Mouse (Mus musculus) common myeloid progenitor, adult 5-6 weeks (primary cell): Measurements from ENCODE around the gene Gm32742. TPM values are rescaled to one million over a fixed set of nuclear protein-coding genes. Genes with fewer than 3 reads are reported as not detected.

Source experiments
- ATAC-seq: replicated peaks from 2 replicates; pipeline ENCODE4 v1.8.0; 2016; ENCODE audit warnings: low read depth, mild to moderate bottlenecking, moderate TSS enrichment, inconsistent platforms; ENCODE audit not compliant: poor library complexity, severe bottlenecking
- total RNA-seq: library from RNA; stranded (forward); fragments of 200-1000, 187-1606 nt; gene quantifications from 2 replicates; pipeline ENCODE4 v1.2.3, GENCODE M21; 2017

Gene Gm32742
- 0.05 and 0.18 TPM in 2 replicates for total RNA-seq

DNA sequence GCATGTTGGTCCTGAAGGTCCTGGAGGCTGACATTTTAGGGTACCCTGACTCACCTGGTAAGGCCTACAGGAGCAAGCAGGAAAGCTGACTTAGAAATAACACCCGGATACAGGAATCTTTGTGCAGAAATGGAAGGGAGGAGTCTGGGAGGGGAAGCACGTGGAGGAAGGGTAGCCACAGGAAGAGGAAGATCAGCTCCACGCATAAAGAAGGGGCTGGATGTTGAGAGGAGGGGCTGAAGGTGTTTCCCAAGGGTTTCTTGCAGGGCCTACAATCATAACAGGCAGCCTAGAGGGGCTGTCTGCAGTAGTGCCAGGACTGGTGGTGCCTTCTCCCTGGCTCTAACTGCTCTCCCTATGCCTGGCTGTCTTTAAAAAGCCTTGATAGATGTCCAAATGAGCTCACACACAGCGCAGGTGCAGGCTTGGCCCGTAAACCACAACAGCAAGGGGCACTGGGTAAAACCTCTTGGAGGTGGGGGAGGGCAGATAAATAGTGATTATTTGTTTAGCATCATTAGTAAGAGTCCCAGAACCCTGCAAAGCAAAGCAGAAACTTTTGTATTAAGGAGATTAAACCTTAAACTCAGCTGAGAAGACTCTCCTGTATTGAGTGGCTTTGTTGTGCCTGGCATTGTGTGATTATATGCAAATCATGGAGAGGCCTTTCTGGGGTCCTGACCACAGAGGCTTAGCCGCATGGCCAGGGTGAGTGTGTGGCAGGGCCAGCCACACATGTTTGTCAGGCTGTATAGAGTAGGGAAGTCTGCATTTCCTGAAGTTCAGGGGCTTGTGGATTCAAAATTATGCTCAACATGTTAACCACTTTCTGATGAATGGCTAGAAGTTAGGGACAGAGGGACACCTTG, at the start of gene Gm32742:
TSS of gene Gm32742 (minus strand) at position 206 of the 869 bp plus-strand sequence.
- ATAC-seq, result peak; percentile 62

DNA sequence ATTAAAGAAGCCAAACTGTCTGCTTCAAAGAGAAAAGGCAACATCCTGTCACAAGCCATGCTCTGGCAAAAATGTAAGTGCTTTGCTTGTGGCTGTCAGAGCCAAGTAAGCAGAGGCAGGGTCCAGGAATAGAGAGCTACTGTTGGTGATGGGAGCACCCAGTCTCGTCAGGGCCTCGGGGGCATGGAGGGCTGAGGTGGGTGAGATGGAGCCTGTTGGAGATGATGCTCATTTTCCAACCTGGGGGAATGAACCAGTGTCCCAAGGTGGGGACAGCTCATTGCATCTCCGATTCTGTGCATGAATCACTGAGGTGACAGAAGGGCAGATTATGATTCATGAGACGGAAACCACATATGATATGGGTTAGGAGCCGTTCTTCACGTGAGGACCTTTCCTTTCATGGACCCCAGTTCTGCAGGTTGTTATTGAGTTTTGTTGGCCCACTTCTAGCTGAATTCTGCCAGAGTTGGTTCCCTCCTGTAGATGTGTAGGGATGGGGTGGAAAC, 48.5 kb upstream of the Gm32742 start:
- no peak for ATAC-seq

DNA sequence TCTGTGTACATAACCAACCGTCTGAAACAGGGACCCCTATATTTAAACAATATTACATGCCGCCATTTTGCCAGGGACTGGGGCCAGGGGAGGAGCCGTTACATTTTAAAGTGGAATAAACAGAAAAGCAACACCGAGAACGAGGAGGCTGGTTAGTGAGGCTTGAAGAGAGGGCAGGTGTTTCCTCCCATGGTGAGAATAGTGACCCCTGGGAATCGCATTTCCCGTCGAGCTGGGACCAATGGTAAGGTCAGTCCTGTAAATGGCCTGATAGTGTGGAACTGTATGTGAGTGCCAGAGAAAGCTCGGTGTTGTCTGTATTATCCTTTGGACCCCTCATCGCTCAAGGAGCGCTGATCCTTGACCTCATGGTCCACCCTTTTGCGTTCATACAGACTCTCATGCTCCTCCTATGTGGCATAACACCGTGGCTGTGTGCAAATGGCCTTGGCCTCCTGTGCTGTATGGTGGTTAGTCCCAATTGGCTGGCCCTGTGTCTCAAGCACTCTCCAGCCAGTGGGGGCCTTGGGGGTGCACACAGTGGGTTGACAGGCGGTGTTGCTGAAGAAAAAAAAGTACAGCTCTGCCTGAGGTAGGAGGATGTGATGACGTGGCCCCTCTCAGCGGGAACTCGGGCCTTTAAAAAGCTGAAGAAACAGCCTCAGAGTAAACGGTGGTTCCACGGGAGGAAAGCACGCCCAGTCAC, 47.9 kb upstream of the Gm32742 start, which contains the start of gene Pou2af1:
TSS of gene Pou2af1 (plus strand) at position 686 of the 706 bp plus-strand sequence.
- no peak for ATAC-seq

DNA sequence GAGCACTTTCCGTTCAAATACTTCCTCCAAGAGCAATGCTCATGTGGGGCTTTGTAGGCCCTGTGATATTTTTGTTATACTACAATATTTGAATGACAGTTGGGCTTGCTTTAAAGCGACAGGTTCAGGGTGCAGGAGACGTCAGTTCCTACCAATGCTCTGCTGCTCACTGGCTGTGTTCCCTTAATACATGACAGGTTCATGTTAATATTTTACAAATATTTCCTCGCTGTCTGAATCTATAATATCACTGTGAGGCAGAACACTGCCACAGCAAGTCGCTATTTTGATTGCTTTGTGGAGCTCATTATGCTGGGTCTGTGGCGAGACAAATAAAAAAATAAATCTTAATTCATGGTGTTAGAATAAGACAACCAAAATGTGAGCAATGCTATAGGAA, 45.9 kb upstream of the Gm32742 start:
- ATAC-seq, result no peak

DNA sequence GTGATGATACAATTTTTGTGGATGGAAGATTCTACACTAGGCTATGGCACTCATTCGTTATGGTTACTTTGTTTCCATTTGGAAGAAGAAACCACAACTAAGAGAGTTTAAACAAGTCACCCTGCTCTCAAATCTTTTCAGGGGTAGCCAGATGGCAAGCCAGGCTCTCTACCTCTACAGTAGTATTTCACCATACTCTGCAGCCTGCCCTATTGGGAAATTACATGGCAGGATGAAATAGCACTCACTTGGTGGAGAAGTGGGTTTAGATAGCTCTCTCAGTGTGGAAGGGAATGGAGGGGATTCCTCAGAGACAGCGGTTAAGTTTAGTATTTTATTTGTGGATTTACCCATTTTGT, 43.6 kb upstream of the Gm32742 start:
- no peak for ATAC-seq

DNA sequence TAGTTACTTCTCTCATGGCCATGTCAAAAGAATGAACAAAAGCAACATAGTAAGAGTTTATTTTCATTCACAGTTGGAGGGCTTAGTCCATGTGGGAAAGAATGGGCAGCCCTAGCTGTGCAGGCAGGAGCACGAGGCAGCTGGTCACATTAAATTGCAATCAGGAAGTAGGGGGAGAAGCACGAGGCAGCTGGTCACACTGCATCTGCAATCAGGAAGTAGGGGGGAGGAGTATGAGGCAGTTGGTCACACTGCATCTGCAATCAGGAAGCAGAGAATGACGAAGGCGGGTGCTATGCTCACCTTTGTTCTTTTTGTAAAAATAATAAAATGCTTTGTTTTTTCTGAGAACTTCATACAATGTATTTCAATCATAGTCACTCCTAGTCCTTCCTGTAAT, 29.5 kb upstream of the Gm32742 start:
- no peak for ATAC-seq

DNA sequence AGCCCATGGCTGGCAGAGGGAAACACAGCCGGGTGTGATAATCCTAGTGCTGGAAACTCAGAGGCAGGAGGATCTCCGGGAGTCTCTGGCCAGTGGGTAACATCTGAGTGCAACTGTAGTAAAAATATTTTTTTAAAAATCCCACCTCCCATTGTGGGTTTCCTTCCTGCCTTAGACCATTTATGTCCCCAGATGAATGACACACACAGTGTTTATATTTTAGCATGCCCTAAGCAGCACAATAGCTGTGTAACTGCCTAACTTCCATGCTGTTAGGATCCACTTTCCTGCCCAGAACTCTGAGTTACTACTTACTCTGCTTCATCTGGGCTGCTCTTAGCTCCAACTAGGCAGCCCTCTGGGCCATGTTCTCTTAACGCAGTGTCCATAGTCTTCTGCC, 25.3 kb upstream of the Gm32742 start:
- no peak for ATAC-seq

DNA sequence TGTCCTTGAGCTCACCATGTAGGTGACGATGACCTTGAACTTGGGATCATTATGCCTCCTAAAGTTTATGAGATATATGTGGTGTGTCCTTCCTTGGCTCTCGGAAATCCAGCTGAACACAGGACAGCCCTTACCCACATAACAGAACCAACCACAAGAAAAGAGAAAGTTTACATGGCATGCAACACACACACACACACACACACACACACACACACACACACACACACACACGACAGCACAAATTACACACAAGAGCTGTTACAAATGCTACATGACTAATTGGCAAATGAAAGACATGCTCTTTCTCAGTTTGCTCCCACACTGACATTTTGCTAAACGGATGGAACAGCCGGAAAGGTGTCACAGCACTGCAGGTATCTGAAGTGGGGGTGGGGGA, 20.6 kb upstream of the Gm32742 start:
- no peak for ATAC-seq

DNA sequence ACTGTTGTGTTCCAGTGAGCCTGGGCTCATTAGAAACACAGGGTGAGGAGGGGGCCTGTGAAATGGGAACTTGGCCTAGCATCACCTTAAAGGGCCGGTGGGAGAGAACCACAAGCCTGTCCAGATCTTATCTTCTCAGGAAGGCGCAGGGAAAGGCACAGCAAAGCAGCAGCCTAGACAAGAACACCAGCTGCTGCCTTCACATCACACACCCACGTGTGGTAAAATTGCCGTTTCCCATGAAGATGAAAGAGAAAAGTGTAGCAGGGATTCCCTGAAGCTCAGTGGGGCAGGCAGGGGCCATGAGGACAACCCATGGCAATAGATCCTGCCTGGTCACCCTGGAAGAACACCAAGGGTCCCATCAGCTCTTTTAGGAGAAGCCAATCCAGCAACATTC, 20.1 kb upstream of the Gm32742 start:
- ATAC-seq, result no peak

DNA sequence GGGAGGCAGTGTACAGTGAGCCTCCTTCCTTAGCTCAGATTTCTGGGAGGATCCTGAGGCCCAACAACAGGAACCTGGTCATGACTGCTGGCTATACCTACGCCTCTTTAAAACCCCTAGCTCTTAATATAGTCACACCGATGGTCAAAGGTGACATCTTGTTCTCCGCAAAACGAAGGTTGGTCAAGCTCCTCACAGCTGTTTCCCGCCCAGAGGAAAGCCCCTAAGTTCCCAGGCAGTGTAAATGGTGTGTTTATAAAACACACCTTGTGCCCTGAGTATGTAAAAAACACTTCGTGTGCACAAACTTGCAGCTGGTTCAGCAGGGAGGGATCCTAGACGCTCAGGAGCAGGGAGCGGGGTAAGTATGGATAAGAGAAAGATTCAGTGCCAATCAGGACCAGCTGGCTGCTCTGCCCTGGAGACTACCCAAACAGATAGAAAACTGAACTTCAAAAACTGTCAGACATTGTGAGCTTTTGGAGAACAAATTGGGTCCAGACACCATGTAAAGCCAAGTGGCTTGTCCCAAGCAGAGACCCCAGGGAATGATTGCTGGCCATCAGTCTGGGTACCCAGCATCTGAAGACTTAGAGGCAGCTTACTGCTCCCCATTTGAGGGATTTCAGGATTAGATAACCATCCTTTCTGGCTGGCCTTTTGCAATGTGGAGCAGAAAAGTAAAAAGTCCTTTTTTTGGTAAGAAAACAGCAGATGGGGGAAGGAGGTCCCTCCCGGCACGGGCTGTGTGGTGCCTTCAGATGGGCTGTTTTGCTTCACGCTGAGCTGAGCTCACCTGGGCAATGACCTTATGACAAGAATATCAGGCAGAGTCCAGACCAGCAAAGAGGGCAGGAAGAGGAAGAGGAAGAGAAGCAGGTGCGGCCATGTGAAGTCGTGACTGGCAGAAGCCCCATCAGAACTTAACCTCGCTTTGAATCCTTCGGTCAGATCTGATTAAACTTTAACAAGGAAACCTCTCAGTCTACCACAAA, 17.7 kb upstream of the Gm32742 start:
- no peak for ATAC-seq

DNA sequence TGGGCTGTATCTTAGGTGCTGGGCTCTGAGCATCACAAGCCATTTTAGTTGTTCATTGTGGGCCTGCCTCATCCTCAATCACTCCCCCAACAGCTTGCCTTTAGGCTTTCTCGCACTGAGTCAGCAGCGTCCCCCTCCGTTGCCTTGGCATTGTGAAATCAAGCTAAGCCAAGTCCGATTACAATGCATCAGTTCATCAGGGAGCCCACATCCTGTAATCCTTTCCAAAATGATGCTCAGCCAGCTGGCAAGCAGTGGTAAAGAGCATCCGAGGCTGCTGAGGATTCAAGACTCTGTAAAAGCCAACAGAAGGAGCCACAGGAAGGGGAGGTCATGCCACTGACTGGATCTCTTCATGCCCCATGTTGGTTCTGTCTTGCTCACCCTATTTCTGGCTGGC, 15.3 kb upstream of the Gm32742 start:
- ATAC-seq, result no peak

DNA sequence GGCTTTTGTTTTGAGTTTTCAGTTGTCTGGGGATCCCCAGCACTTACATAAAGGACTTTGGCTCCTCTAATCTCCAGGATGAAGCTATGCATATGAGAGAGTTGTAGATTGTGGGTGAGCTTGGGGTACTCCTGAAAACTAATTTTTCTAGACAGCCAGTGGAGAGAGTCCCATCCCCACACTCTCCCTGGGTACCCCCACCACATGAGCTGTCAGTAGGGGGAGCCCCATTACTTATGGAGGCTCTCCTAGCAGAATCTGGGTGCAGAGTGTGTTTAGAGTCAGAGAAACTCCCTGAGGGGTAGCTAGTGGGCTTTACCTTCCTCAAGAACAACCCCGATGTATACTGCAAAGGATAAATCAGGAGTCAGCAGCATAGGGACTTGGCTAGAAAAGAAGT, 13.0 kb upstream of the Gm32742 start:
- no peak for ATAC-seq

DNA sequence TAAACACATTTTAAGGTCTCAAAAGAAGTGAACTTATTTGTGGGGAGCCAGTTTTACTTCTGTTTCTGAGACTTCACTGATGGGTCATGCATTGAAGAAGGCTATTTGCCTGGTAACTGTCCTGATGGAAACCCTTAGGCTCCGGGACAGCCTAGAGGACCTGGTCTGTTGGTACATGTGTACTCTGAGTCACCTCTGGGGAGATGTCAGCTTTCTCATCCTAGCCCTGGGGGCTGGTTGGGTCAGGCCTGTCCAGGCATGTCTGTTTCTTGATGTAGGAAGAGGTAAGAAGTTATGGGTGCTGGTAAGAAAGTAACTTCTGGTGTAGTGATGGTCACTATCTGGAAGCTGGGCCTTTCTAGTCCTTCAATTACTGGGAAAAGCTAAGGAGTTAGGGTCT, 10.4 kb upstream of the Gm32742 start:
- ATAC-seq, result no peak

DNA sequence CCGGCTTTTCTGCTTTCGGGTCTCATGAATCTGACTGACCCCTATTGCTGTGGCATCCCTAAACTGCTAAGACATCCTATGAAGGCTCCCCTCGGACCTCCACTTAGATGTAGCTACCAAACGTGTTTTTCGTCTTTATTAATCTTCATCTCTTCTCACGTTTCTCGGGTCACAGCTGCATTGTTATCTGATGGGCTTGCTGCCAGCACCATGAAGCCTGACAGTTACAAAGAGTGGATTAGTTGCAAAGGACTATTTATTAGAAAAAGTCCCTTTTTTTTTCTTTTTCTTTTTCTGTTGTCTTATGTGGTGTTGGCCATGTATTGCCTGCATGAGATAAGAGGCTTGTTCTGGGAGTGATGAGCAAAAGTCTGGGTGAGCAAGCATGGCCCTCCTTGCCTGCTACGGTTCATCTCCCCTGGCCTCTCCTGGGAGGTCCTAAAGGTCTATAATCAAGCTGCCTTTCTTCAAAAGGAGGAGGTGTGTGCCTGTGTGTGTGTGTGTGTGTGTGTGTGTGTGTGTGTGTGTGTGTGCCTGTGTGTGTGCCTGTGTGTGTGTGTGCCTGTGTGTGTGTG, 9.7 kb upstream of the Gm32742 start:
- ATAC-seq, result peak; percentile 32; the same call in 1 of the 2 replicates

DNA sequence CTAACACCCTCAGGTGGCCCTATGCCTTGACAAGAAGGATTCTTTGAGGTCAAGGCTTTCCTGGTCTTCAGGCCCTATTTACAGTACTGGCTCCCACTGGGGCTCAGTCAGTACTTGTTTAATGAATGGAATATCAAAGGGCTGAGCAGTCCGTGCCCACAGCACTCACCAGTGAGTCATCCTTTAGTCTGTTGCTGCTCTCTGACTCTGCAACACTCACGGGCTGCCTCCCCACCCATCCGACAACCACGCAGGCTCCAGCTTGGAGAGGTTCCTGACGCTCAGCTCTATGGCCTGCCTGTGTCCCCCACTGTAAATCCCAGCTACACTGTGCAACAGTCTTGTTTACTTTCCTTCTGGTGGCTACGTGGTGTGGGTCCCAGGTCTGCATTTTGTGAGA, 5.0 kb upstream of the Gm32742 start:
- ATAC-seq, result no peak

DNA sequence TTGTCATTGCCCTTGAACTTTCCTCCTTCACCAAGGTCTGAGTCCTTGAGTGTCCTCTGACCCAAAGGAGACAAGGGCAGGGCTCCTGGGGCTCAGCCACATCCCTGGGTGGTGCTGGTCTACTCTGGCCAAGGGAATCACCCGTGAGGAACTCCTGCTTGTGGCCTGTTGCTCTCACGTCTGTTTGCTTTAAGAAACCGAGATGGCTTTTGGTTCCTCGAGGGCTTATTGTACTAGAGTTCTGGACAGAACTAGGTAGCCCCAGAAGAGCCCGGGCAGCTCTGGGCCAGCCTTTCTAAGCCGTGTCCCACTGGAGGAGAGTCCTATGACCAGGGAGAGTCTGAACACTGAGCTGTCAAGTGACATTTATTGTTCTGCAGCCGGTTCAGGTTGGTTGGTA, 3.8 kb upstream of the Gm32742 start:
- ATAC-seq, result no peak

DNA sequence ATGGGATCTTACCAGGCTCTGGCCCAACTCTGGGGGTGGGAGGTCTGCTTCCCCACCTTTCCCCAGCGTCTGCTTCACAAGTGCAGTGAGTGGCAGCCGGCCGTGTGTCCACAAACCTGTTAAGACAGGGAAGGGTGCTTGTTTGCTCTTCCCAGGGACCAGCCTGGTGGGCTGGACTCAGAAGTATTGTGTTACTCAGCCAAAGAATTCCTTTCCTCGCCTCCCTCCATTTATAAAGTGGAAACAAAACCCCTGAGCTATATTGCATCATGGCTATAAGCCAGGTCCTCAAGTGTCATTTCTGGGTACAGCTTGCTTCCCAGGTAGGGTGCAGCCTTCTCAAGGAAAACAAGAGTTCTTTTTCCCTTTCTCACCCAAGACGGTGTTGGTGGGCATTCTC, 3.4 kb upstream of the Gm32742 start:
- no peak for ATAC-seq

DNA sequence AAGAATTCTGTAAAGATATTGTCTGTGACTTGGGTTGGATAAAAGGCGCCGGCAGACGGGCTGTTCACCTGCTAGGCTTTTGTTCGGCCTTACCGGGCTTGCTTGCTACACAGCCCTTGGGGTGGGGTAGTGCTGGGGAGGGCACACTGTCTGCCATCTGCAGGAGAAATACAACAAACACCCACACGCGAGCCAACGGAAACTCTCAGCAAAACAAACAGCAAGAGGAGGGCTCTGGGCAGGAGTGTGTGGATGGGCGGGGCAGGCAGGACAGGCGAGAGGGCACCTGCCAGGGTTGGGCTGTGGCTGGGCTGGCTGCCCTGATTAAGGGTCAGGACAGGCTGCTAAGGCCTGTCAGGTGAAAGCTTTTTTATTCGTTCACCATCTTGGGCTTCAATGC, 2.6 kb upstream of the Gm32742 start:
- no peak for ATAC-seq

DNA sequence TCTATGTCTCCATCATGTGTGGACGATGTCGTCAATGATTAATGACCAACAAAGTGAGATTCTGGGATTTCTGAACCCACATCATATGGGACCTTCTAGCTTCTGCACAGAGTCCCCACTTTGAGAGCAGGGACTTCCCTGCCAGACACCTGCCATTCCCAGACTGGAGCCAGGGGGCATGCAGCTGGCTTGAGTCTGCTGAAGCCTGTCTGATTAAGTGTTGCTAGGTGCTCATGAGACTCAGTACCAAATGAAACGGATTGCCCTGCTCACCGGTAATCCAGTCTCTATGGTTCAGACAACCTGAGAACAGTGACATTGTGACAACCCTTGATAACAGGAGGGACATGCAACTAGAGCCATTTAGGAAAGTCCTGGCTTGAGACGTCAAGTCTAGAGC, 1.3 kb downstream of the Gm32742 start:
- ATAC-seq, result no peak
